Mouse (Mus musculus) adrenal gland, adult 2 months (tissue): ENCODE data around the gene Fndc5. TPM values are rescaled to one million over a fixed set of nuclear protein-coding genes. Genes with fewer than 3 reads are reported as not detected.
A peak's percentile ranks its signal among the peaks of the same experiment; 100 is the strongest.

Experiments used
- DNase-seq: peaks from one replicate; pipeline ENCODE4 v3.0.0; 2021
- polyA plus RNA-seq: library from polyadenylated mRNA; depleted of rRNA; stranded (reverse); fragments of >200 nt; gene quantifications from 2 replicates; pipeline ENCODE4 v1.2.3, GENCODE M21; 2012; rRNA removed
- total RNA-seq, 2 experiments: library from RNA; stranded (reverse); gene quantifications; 2 replicates each; pipeline ENCODE4 v1.2.3; 2021

Fndc5 gene
- total and polyA plus RNA-seq, 3 experiments = 3.1 to 7.4 (median 5.7) TPM

DNA sequence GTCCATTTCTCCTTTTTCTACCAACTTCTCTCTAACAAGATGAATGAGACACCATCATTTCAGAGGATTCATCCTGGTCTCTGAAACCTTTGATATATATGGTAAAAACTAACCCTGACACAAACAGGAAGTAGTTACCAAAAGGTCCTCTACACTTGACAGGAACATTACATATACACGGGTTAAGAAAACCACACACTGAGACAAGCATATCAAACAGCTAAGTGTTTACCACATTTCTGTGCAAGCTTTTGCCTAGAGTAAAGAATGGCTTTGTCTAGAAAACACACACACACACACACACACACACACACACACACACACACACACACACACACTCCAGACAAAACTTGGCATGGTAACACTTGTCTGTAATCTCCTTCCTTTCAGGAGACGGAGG, 9.6 kb downstream of the Fndc5 start:
- no peak for DNase-seq

- no peak for DNase-seq
These were observed 10.8 kb downstream of the Fndc5 start for GRCm38 (mm10) chr4:129147552-129148103.

- DNase-seq = no peak
These were observed 12.5 kb downstream of the Fndc5 start for GRCm38 (mm10) chr4:129149321-129149720.

GRCm38 (mm10) chr4:129151276-129151811, 14.5 kb downstream of the Fndc5 start:
- DNase-seq = no peak

DNA sequence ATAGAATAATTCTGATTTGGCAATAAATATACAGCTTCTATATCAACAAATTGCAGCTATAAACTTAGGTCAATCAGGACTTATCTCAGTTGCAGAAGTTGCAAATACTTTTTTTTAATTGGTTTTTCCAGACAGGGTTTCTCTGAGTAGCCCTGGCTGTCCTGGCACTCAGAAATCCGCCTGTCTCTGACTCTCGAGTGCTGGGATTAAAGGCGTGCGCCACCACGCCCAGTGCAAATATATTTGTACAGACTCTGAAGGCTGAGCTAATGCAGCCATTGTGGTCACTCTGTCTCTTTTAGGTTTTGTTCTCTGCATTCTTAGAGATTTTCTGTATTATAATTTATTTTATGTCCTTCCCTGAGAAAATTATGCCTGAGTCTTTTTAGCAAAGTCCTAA, 20.7 kb downstream of the Fndc5 start:
- no peak for DNase-seq

DNA sequence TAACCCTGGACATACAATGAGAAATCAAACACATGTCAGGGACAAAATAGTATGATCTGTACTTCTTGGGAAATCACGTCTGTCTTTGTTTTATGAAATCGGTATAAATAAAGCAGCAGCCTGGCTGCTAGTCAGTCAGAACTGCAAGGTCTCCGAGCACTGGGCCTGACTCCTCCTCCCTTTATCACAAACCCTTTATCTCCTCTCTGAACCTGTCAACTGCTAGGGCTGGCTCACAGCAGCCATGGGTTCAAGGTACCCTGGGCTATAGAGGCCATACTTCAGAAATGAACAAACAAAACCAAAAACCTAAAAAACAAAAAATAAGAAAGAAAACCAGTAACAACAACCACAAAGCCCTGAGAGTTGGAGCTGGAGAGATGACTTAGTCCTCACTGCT, 21.8 kb downstream of the Fndc5 start:
- DNase-seq = peak; percentile 56

GRCm38 (mm10) chr4:129161076-129161475, 24.3 kb downstream of the Fndc5 start:
- peak; percentile 67 for DNase-seq

GRCm38 (mm10) chr4:129161581-129162255, 24.9 kb downstream of the Fndc5 start:
- DNase-seq = peak; percentile 49

GRCm38 (mm10) chr4:129172529-129172928, 35.7 kb downstream of the Fndc5 start:
- DNase-seq = no peak

DNA sequence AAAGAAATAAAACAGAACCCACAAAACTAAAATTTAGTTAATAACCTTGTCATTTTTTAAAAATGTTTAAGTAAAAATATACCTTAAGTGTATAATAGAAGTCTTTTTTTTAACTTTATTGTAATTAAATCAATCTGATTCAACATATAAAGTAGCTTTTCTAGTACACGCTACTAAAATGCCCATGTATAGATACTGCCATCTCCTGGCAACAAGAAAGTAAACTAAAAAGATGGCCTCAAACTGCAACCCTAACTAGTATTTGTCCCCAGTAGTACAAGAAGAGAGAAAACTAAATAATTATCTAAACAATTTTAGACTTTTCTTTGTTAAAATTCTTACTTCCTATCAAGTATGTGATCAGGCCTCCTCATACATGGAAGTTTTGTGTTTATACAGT, 42.8 kb downstream of the Fndc5 start:
- DNase-seq = no peak

DNA sequence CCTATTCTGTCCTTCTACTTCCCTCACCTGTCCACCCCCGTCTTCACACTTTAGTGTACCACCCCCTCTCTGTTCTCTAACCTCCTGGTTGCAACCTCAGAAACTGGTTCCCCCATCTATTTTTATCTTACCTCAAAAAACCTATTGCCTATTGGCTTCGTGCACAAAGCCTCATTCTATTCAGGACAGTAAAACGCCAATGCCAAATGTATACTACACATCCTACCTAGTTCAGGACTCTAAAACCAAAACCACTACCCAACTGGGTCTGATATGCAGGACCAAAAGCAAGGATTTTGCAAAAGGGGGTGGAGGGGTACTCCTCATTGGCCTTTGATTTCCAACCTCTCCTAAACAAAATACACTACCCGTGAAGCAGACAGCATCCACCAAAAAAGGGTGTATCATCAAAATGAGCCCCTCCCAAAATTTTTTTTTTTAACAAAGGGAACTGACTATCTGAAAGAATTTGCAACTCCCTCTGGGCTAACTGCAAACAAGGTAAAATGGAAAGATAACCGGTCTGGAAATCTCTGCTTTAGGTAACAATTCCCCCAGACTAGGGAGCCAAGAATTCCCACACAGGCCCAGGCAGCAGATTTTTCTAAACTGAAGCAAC, 51.4 kb downstream of the Fndc5 start:
- DNase-seq = no peak

DNA sequence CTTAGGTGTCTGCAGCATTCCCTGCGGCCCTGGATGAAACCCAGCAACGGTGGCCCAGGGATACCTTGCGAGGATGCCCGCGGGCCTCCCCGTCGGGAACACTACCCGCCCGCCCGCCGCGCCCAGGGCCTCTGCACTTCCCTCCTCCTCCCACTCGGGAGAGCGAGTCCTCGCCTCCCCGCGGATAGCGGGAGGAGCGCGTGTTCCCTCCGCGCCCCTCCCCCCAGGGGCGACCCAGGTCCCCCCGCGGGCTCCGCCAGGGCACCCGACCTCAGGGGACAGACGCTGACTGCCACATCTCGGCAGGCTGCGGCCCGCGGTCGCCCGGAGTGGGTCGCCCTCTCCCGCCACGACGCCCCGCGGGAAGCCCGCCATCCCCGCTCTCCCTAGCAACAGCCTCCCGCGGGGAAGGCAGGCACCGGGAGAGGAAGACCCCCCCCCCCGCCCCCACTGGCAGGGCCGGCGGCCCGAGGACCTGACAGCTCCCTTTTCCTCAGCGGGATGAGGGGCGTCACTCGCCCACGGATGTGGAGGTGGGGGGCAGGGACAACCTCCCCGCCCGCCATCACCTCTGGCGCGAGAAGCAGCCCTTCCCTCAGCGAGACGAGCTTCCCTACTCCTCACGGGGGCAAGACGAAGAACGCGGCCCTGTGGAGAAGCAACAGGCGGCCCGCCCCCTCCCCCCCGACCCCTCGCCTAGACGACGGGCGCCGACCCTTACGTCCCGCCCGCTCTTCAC, 52.2 kb downstream of the Fndc5 start:
- peak; percentile 77 for DNase-seq

DNA sequence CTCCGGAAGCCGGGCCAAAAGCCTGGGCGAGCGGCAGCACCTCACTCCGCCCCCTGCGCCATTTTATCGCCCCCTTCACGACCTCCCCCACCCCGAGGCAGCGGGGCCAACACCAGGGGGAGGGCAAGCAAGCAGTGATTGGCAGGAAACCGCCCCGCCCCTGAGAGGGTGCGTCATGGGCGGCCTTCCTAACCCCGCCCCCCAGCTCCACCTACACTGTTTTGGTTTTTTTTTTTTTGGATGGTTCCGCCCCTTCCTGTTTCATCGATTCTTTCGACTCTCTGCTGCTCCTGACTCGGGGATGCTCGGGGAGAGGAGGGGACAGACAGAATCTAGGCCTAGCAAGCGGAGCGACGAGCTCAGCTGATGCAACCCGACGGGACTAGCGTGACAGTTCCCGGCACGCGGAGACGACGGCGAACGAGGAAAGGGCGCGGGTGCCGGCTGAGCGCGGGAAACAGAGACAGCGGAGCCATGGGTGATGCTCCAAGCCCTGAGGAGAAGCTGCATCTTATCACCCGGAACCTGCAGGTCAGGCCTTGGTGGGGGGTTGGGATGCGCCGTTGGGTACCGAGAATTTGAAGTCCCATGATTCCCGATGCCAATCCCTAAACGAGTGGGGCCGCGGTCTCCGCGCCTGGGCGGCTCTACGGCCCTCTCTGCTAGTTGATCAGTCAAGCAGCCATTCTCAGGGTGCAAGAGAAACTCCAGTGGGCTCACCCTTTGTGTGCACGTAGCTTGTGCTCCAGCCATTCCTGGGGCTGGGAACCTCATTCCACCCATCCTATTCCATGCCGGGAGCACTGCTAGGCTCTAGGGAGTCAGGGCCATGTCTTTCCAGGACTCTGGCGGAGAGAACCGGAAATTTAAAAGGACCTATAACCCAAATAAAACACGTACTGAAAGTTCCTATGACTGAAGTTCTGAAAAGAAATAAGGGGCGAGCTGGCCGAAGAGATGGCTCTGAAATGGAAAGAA, 53.0 kb downstream of the Fndc5 start, which contains the start of the genes S100pbp and Yars:
TSS of gene S100pbp (minus strand) at position 186 of the 978 bp plus-strand sequence.
TSS of gene Yars (plus strand) at position 219 of the 978 bp plus-strand sequence.
- DNase-seq = peak; percentile 98

DNA sequence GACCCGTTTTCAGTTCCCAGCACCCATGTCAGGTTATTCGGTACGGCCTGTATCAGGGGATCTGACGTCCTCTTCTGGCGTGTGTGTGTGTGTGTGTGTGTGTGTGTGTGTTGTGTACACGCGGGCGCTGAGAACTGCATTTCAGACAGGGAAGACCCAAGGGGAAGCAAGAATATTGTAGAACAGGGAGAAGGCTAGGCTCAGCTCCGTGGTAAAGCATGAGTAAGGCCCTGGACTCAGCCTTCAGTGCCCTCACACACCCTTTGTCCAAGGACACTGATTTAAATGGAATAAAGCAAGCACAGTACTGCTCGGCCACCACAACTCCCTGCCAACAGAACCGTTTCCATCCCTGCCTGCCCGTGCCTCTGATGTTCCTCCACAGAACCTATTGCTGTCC, 53.7 kb downstream of the Fndc5 start:
- peak; percentile 63 for DNase-seq

DNA sequence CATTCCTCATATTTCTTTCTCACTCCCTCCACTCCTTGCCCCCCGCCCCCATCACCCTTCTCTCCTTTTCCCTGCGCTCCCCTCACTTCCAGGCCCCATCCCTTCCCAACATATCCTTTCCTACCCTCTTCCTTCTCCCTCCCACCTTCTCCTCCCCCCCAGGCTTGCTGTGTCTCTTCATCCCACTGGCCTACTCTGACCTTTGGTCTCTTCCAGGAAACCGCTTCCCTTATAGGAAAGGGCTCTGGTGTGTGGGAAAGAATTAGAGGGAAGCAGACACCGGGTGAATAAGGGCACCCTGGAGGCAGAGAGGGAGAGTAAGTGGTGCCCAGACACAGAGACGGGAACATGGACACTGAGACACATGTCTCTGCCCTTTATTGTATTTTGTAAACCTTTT, 54.9 kb downstream of the Fndc5 start:
- DNase-seq = no peak

Other genes starting within 250 kb of the Fndc5 start
- 10 to 100 TPM; 36.2 to 55.1 TPM for gene Azin2, start 174.6 kb upstream of the Fndc5 start, total RNA-seq
- gene Azin2, start 174.6 kb upstream of the Fndc5 start, polyA plus RNA-seq = 39.0 and 45.9 TPM in 2 replicates
- 100 to 1,000 TPM; 111 to 154 TPM for gene Ak2, start 145.0 kb upstream of the Fndc5 start, total RNA-seq
- 42.0 and 51.8 TPM in 2 replicates for gene Ak2, start 145.0 kb upstream of the Fndc5 start, polyA plus RNA-seq
- 10 to 100 TPM; 33.4 to 39.6 TPM for gene Rnf19b, start 78.7 kb upstream of the Fndc5 start, total RNA-seq
- 69.1 and 74.7 TPM in 2 replicates for gene Rnf19b, start 78.7 kb upstream of the Fndc5 start, polyA plus RNA-seq
- not detected for gene Tmem54, start 31.5 kb upstream of the Fndc5 start, total RNA-seq
- not detected in 2 replicates for gene Tmem54, start 31.5 kb upstream of the Fndc5 start, polyA plus RNA-seq
- gene Hpca, start 15.0 kb upstream of the Fndc5 start, total RNA-seq = 1 to 10 TPM in 1 of 2 experiments, under 1 TPM in 1; 0.66 to 1.1 TPM
- 1.4 and 2.6 TPM in 2 replicates for gene Hpca, start 15.0 kb upstream of the Fndc5 start, polyA plus RNA-seq
- 10 to 100 TPM; 21.1 to 21.4 TPM for gene S100pbp, start 52.7 kb downstream of the Fndc5 start, total RNA-seq
- 6.4 and 7.5 TPM in 2 replicates for gene S100pbp, start 52.7 kb downstream of the Fndc5 start, polyA plus RNA-seq
- 10 to 100 TPM; 84.8 to 98.6 TPM for gene Yars, start 52.8 kb downstream of the Fndc5 start, total RNA-seq
- 7.2 and 11.2 TPM in 2 replicates for gene Yars, start 52.8 kb downstream of the Fndc5 start, polyA plus RNA-seq
- gene C77080, start 124.4 kb downstream of the Fndc5 start, total RNA-seq = 10 to 100 TPM; 15.5 to 30.5 TPM
- gene C77080, start 124.4 kb downstream of the Fndc5 start, polyA plus RNA-seq = 20.4 and 21.3 TPM in 2 replicates
- gene Sync, start 150.6 kb downstream of the Fndc5 start, total RNA-seq = under 1 TPM; 0.66 to 0.97 TPM
- 0.11 and 0.32 TPM in 2 replicates for gene Sync, start 150.6 kb downstream of the Fndc5 start, polyA plus RNA-seq
- gene Rbbp4, start 198.4 kb downstream of the Fndc5 start, total RNA-seq = 100 to 1,000 TPM; 116 to 144 TPM
- 9.7 and 10.4 TPM in 2 replicates for gene Rbbp4, start 198.4 kb downstream of the Fndc5 start, polyA plus RNA-seq
- gene Zbtb8os, start 198.7 kb downstream of the Fndc5 start, total RNA-seq = 10 to 100 TPM; 42.7 to 48.4 TPM
- 4.1 and 5.3 TPM in 2 replicates for gene Zbtb8os, start 198.7 kb downstream of the Fndc5 start, polyA plus RNA-seq
- gene Zbtb8a, start 241.1 kb downstream of the Fndc5 start, total RNA-seq = 1 to 10 TPM; 6.1 to 6.4 TPM
- 2.4 and 2.7 TPM in 2 replicates for gene Zbtb8a, start 241.1 kb downstream of the Fndc5 start, polyA plus RNA-seq